Mouse (Mus musculus) CH12F3 (cell line): ENCODE results near the gene Ctbp1.

Source experiments
- in situ Hi-C: fragments of 300-500 bp; cut with MboI; formaldehyde crosslinking; loops from 2 replicates; pipeline ENCODE4 v1.14.3; 2020; ENCODE audit warnings: low sequenced_read_pairs

Gene Ctbp1

GRCm38 (mm10) chr5:33211254-33211653 is 63.5 kb downstream of the Ctbp1 start:
- in situ Hi-C loops = no loop called here

- in situ Hi-C loops = no loop called here
Measured at GRCm38 (mm10) chr5:33210515-33210914, 64.3 kb downstream of the Ctbp1 start.

GRCm38 (mm10) chr5:33208533-33209245 is 66.1 kb downstream of the Ctbp1 start:
- in situ Hi-C loops = no loop called here

- in situ Hi-C loops = no loop called here
Measured at GRCm38 (mm10) chr5:33207136-33207535, 67.7 kb downstream of the Ctbp1 start.

GRCm38 (mm10) chr5:33206328-33206727 is 68.5 kb downstream of the Ctbp1 start:
- in situ Hi-C loops = no loop called here

GRCm38 (mm10) chr5:33204284-33204683 is 70.5 kb downstream of the Ctbp1 start:
- in situ Hi-C loops = no loop called here

GRCm38 (mm10) chr5:33203691-33204242 is 71.0 kb downstream of the Ctbp1 start:
- in situ Hi-C loops = no loop called here

GRCm38 (mm10) chr5:33203171-33203565 is 71.6 kb downstream of the Ctbp1 start:
- in situ Hi-C loops = no loop called here

GRCm38 (mm10) chr5:33202516-33203170 is 72.2 kb downstream of the Ctbp1 start:
- in situ Hi-C loops = no loop called here

- in situ Hi-C loops = no loop called here
Measured at GRCm38 (mm10) chr5:33201697-33202096, 73.1 kb downstream of the Ctbp1 start.

- in situ Hi-C loops = no loop called here
Measured at GRCm38 (mm10) chr5:33200071-33200470, 74.7 kb downstream of the Ctbp1 start.
